Mouse (Mus musculus): ENCODE measurements around the gene Tbc1d2.
"Not testable (repeated sequence)": the region's sequence is repeated elsewhere in the genome, so short reads cannot be mapped to it uniquely, and the experiment has no call there.

- TF ChIP-seq POLR2A (IDR thresholded peaks at IDR 0.05; ENCODE audit: insufficient read depth, low read depth, low read length); EP300 (IDR thresholded peaks at IDR 0.05; ENCODE audit: insufficient read depth, low read depth, low read length); CTCF (IDR thresholded peaks at IDR 0.05): not testable (repeated sequence)
These were observed 50.4 kb downstream of the Tbc1d2 start for GRCm38 (mm10) chr4:46599609-46600008.
